Mouse (Mus musculus): ENCODE measurements at regions not wholly inside any gene's neighbourhood (a gene's known extent, or its start where the extent isn't known, plus 50 kb on each side); places are given as distances from the start of the nearest gene placed in this dataset.

- no peak for DNase-seq (ENCODE audit: low spot score in 2 of 2)
Observed at GRCm38 (mm10) chr3:129449928-129450327, 82.2 kb upstream of the Elovl6 start.

GRCm38 (mm10) chr3:129450671-129451070 is 81.5 kb upstream of the Elovl6 start:
- no peak for DNase-seq (ENCODE audit: low spot score in 2 of 2)

- no peak for DNase-seq (ENCODE audit: low spot score in 2 of 2)
Observed at GRCm38 (mm10) chr3:129470088-129470487, 62.1 kb upstream of the Elovl6 start.

- DNase-seq (ENCODE audit: low spot score in 2 of 2), result no peak
Observed at GRCm38 (mm10) chr3:129471332-129471731, 60.8 kb upstream of the Elovl6 start.

GRCm38 (mm10) chr3:129472008-129472407 is 60.1 kb upstream of the Elovl6 start:
- no peak for DNase-seq (ENCODE audit: low spot score in 2 of 2)

GRCm38 (mm10) chr3:129474451-129474850 is 57.7 kb upstream of the Elovl6 start:
- DNase-seq (ENCODE audit: low spot score in 2 of 2), result no peak

- no peak for DNase-seq (ENCODE audit: low spot score in 2 of 2)
Observed at GRCm38 (mm10) chr3:129476250-129476649, 55.9 kb upstream of the Elovl6 start.

GRCm38 (mm10) chr3:129478093-129478492 is 54.1 kb upstream of the Elovl6 start:
- no peak for DNase-seq (ENCODE audit: low spot score in 2 of 2)

GRCm38 (mm10) chr3:129481293-129481692 is 50.9 kb upstream of the Elovl6 start:
- DNase-seq (ENCODE audit: low spot score in 2 of 2), result no peak
